Mouse (Mus musculus): ENCODE data around the gene Zfp61. TPM values are rescaled to one million over a fixed set of nuclear protein-coding genes. Genes with fewer than 3 reads are reported as not detected.

Gene Zfp61
- polyA plus RNA-seq, 1 experiment from 2014 or later = 46.3 TPM

DNA sequence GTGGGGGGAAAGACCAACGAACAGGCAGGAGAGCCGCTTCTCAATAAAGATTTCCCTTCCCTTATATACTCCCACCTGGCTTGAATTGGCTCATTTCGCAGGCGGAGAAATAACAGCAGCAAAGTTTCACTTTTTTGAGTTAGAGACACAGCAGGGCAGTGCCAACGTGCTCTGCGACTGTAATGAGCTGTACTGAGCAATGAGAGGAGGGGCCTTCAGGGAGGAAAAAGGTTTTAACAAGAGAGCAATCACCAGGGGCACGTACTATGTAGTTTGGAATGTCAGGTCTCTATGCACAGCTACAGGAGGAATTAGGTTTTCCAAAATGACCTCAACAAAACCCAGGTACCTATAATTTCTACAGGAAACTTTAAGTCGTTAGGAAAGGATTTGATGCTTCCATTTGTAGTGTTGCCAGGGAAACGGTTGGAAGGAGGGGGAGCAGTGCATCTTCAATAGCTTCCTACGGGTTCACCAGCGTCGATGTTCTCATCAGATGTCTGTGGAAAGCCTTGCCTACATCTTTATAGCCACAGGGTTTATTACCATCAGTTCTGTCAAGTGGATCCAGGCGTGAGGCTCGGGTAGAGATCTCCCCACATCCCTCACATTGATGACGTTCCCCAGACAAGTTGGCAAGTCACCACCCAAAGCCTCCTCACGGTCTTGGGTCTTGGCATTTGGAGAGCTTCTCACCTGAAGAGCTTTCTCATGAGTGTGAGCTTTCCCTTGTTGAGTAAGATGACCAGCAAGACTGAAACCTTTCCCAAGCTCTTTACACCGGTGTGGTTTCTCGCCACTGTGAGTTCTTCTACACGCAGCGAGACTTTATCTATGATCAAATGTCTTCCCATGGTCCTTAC lies 25.5 kb upstream of the Zfp61 start:
- peak overlapping the region; percentile 32; the same call in 1 of the 2 replicates for H3K27ac ChIP-seq (ENCODE audit: low read length)
- peak overlapping the region; percentile 20 for H3K4me3 ChIP-seq (ENCODE audit: low read depth, low read length)
- H3K4me1 ChIP-seq (ENCODE audit: control insufficient read depth, insufficient read depth, low read length) = peaks cover 13% of the 10 kb centered on the region
- H3K4me2 ChIP-seq (ENCODE audit: low read length) = peak overlapping the region; percentile 55
- peak; percentile 68 for ATAC-seq
- H3K36me3 ChIP-seq (ENCODE audit: control insufficient read depth, insufficient read depth, low read length) = no peaks in the 10 kb centered on the region
- peaks cover 6% of the 10 kb centered on the region; the same call in 1 of the 2 replicates for H3K9me3 ChIP-seq (replicated peaks; ENCODE audit: control insufficient read depth, low read length, poor library complexity, severe bottlenecking)
- 34% methylated on average over 20 of the region's 20 CpGs for whole genome bisulfite sequencing
- H3K27me3 ChIP-seq (ENCODE audit: control insufficient read depth, insufficient read depth, low read depth, low read length) = no peaks in the 10 kb centered on the region
- H3K9ac ChIP-seq (ENCODE audit: low read depth, low read length) = no peak overlapping the region

- peak overlapping the region; percentile 27 for H3K9ac ChIP-seq (ENCODE audit: low read depth, low read length)
- no peaks in the 10 kb centered on the region for H3K27me3 ChIP-seq (ENCODE audit: control insufficient read depth, insufficient read depth, low read depth, low read length)
- H3K4me3 ChIP-seq (ENCODE audit: low read depth, low read length) = peak overlapping the region; percentile 20
- H3K4me1 ChIP-seq (ENCODE audit: control insufficient read depth, insufficient read depth, low read length) = peaks cover 13% of the 10 kb centered on the region
- WGBS = 3% methylated on average over 13 of the region's 13 CpGs
- H3K36me3 ChIP-seq (ENCODE audit: control insufficient read depth, insufficient read depth, low read length) = no peaks in the 10 kb centered on the region
- ATAC-seq = peak; percentile 44; the same call in 1 of the 2 replicates
- peak overlapping the region; percentile 32; the same call in 1 of the 2 replicates for H3K27ac ChIP-seq (ENCODE audit: low read length)
- peaks cover 6% of the 10 kb centered on the region; the same call in 1 of the 2 replicates for H3K9me3 ChIP-seq (replicated peaks; ENCODE audit: control insufficient read depth, low read length, poor library complexity, severe bottlenecking)
- H3K4me2 ChIP-seq (ENCODE audit: low read length) = peak overlapping the region; percentile 55
Observed at GRCm38 (mm10) chr7:24325675-24326128, 24.7 kb upstream of the Zfp61 start.

DNA sequence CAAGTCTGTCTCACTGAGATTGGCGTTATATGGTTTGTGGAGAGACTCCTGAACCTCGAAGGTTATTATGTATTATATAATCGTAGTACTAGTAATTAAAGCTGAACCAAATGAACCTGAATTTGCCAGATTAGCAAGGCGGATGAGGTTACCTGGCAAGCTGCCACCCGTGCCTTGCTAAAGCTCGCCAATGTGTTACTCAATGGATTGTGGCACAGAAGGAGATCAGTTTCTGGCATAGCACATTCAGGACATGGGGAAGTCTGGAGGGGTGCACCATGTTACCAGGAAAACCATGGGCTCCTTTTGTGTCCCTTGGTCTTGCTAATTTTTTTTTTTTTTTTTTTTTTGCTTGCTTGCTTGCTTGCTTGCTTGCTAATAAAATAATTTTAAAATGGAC lies 24.2 kb upstream of the Zfp61 start:
- 87% methylated on average over 6 of the region's 6 CpGs for WGBS
- peaks cover 13% of the 10 kb centered on the region for H3K4me1 ChIP-seq (ENCODE audit: control insufficient read depth, insufficient read depth, low read length)
- no peaks in the 10 kb centered on the region for H3K27me3 ChIP-seq (ENCODE audit: control insufficient read depth, insufficient read depth, low read depth, low read length)
- no peak for ATAC-seq
- peaks cover 6% of the 10 kb centered on the region; the same call in 1 of the 2 replicates for H3K9me3 ChIP-seq (replicated peaks; ENCODE audit: control insufficient read depth, low read length, poor library complexity, severe bottlenecking)
- H3K9ac ChIP-seq (ENCODE audit: low read depth, low read length) = no peak overlapping the region
- no peak overlapping the region for H3K27ac ChIP-seq (ENCODE audit: low read length)
- H3K4me3 ChIP-seq (ENCODE audit: low read depth, low read length) = no peak overlapping the region
- H3K36me3 ChIP-seq (ENCODE audit: control insufficient read depth, insufficient read depth, low read length) = no peaks in the 10 kb centered on the region
- peak overlapping the region; percentile 55; the same call in 1 of the 2 replicates for H3K4me2 ChIP-seq (ENCODE audit: low read length)

- Histone ChIP-seq H3K4me2 (ENCODE audit: low read length) (no peak overlapping the region), H3K9ac (ENCODE audit: low read depth, low read length) (no peak overlapping the region), H3K9me3 (replicated peaks; ENCODE audit: control insufficient read depth, low read length, poor library complexity, severe bottlenecking) (peaks cover 6% of the 10 kb centered on the region; the same call in 1 of the 2 replicates), H3K36me3 (ENCODE audit: control insufficient read depth, insufficient read depth, low read length) (no peaks in the 10 kb centered on the region), H3K4me3 (ENCODE audit: low read depth, low read length) (no peak overlapping the region), H3K4me1 (ENCODE audit: control insufficient read depth, insufficient read depth, low read length) (peaks cover 13% of the 10 kb centered on the region), H3K27ac (ENCODE audit: low read length) (no peak overlapping the region), H3K27me3 (ENCODE audit: control insufficient read depth, insufficient read depth, low read depth, low read length) (no peaks in the 10 kb centered on the region)
- ATAC-seq = no peak
- 83% methylated on average over 4 of the region's 4 CpGs for WGBS
Observed at GRCm38 (mm10) chr7:24322593-24322992, 21.6 kb upstream of the Zfp61 start.

DNA sequence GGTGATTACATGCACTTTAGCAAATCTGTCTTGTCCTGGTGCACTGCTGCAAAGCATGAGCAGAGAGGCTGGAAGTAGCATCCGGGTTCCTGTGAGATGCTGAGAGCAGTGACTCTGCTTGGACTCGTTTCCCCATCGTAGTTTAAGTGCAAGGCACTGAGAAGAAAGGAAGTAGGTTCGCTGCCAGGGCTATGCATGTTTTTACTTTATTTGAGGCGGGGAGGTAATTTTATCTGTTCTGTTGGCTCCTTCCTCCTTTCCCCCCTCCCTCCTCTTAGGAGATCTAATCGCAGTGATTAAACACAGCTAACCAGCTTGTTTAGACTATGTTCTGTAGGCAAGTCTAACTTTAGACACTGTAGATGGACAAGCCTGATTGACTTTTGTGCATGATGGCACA lies 17.9 kb upstream of the Zfp61 start:
- ATAC-seq = no peak
- H3K9ac ChIP-seq (ENCODE audit: low read depth, low read length) = no peak overlapping the region
- H3K27ac ChIP-seq (ENCODE audit: low read length) = no peak overlapping the region
- H3K4me1 ChIP-seq (ENCODE audit: control insufficient read depth, insufficient read depth, low read length) = peaks cover 4% of the 10 kb centered on the region; the same call in 1 of the 2 replicates
- WGBS = 79% methylated on average over 6 of the region's 6 CpGs
- peaks cover 3% of the 10 kb centered on the region; the same call in 1 of the 2 replicates for H3K9me3 ChIP-seq (replicated peaks; ENCODE audit: control insufficient read depth, low read length, poor library complexity, severe bottlenecking)
- no peaks in the 10 kb centered on the region for H3K27me3 ChIP-seq (ENCODE audit: control insufficient read depth, insufficient read depth, low read depth, low read length)
- no peak overlapping the region for H3K4me2 ChIP-seq (ENCODE audit: low read length)
- no peak overlapping the region for H3K4me3 ChIP-seq (ENCODE audit: low read depth, low read length)
- no peaks in the 10 kb centered on the region for H3K36me3 ChIP-seq (ENCODE audit: control insufficient read depth, insufficient read depth, low read length)

DNA sequence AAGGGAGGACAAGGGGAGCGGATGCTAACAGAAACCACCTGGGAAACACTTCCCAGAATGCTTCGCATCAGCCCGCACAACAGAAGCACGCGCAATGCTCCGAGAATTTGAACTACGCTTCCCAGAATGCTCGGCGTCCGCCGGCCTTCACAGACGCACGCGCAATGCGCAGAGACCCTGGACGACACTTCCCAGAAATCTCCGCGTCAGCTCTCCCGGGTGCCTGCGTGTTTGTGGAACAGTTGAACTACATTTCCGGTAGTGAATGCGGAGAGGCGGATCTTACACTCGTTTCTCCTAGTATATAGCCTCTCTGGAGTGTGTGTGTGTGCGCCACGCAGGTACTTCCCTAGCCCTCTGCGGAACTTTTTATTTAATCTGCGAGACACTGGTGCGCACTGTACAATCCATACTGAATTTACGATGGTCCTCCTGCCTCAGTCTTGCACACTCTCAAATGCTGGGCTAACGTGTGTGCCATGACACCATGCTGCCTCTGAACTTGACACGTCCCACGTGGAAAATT lies 15.6 kb upstream of the Zfp61 start, which contains the start of gene Zfp94:
Gene Zfp94, minus strand, starts transcription at position 100 of the 526 bp plus-strand sequence.
- H3K36me3 ChIP-seq (ENCODE audit: control insufficient read depth, insufficient read depth, low read length) = no peaks in the 10 kb centered on the region
- H3K4me1 ChIP-seq (ENCODE audit: control insufficient read depth, insufficient read depth, low read length) = peaks cover 4% of the 10 kb centered on the region; the same call in 1 of the 2 replicates
- H3K4me2 ChIP-seq (ENCODE audit: low read length) = peak within 1 kb of the TSS; percentile 83
- peak; percentile 95 for ATAC-seq
- H3K27ac ChIP-seq (ENCODE audit: low read length) = peak within 1 kb of the TSS; percentile 86
- H3K9me3 ChIP-seq (replicated peaks; ENCODE audit: control insufficient read depth, low read length, poor library complexity, severe bottlenecking) = no peaks in the 10 kb centered on the region
- under 1% methylated on average over 33 of the region's 33 CpGs for WGBS
- no peaks in the 10 kb centered on the region for H3K27me3 ChIP-seq (ENCODE audit: control insufficient read depth, insufficient read depth, low read depth, low read length)
- H3K9ac ChIP-seq (ENCODE audit: low read depth, low read length) = peak within 1 kb of the TSS; percentile 96
- H3K4me3 ChIP-seq (ENCODE audit: low read depth, low read length) = peak within 1 kb of the TSS; percentile 76

DNA sequence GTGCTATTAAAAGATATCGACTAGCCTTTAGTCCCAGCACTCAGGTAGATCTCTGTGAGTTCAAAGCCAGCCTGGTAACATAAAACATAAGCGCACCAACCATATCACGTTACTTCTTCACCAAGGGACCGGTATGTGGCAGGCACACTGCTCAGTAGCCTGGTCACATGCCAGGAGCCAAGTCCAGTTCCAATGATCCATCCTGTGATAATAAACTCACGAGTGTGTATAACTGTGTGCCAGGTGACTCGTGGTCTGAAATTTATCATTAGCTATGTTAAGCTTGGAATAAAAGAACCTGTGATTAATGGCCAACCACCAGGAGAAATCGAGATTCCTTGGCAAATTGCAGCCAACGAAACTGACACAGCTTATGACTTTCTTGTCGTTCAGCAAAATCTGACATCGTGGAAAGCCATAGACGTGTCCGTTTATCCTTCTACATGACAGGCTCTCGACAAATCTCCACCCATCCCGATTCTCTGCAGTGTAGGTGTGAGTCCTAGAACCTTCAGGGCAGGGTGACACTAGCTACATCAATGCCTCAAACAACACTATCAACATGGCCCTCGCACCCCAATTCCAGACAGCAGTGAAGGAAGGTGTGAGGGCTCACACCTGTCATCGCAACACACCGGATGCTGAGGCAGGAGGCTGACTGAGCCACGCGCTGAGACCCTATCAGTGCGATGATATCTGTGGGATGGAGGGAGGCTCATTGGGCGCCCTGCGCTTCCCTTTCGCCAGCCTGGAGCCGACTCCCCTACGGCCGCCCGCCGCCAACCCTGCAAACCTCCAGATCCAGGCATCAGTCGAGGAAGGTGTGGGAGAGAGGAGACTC lies 14.9 kb upstream of the Zfp61 start:
- Histone ChIP-seq H3K4me1 (ENCODE audit: control insufficient read depth, insufficient read depth, low read length) (peaks cover 4% of the 10 kb centered on the region; the same call in 1 of the 2 replicates), H3K36me3 (ENCODE audit: control insufficient read depth, insufficient read depth, low read length) (peaks cover 6% of the 10 kb centered on the region), H3K9ac (ENCODE audit: low read depth, low read length) (peak overlapping the region; percentile 96), H3K27me3 (ENCODE audit: control insufficient read depth, insufficient read depth, low read depth, low read length) (no peaks in the 10 kb centered on the region), H3K4me3 (ENCODE audit: low read depth, low read length) (peak overlapping the region; percentile 76), H3K4me2 (ENCODE audit: low read length) (peak overlapping the region; percentile 83), H3K27ac (ENCODE audit: low read length) (peak overlapping the region; percentile 86), H3K9me3 (replicated peaks; ENCODE audit: control insufficient read depth, low read length, poor library complexity, severe bottlenecking) (no peaks in the 10 kb centered on the region)
- WGBS = 28% methylated on average over 29 of the region's 29 CpGs
- ATAC-seq = peak; percentile 59

DNA sequence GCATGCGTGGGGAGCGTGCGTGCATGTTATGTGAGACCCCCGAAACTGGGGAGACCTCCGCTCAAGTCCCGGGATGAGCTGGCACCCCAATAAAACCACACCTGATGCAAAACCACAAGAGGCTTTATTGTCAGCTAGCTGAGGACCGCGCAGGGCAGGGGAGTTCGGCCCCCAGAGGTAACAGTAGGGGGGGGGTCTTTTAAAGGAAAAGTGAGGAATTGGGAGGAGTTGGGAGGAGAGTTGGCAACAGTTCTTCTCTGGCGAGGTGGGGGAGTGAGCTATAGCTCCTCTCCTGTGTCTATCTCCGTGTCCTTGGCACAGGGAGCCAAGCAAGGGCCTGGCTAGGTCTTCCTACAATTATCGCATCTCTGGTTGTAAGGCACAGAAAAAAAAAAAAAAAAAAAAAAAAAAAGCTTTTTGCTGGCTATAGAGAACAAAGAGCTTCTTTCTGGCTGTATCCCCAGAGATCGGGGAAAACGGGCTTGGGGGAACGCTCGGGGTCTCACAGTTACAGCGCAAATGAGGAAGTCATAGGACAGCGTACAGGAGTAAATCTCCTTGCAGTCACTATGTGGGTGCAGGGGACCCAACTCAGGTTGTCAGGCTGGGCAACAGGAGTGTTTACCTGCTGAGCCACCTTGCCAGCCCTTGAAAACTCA lies 1.1 kb downstream of the Zfp61 start:
- WGBS = 1% methylated on average over 18 of the region's 18 CpGs
- peak overlapping the region; percentile 75 for H3K4me3 ChIP-seq (ENCODE audit: low read depth, low read length)
- H3K9me3 ChIP-seq (replicated peaks; ENCODE audit: control insufficient read depth, low read length, poor library complexity, severe bottlenecking) = no peaks in the 10 kb centered on the region
- peak overlapping the region; percentile 84 for H3K9ac ChIP-seq (ENCODE audit: low read depth, low read length)
- peak overlapping the region; percentile 93 for H3K27ac ChIP-seq (ENCODE audit: low read length)
- no peaks in the 10 kb centered on the region for H3K27me3 ChIP-seq (ENCODE audit: control insufficient read depth, insufficient read depth, low read depth, low read length)
- H3K4me2 ChIP-seq (ENCODE audit: low read length) = peak overlapping the region; percentile 86
- peak; percentile 56 for ATAC-seq
- H3K4me1 ChIP-seq (ENCODE audit: control insufficient read depth, insufficient read depth, low read length) = peaks cover 22% of the 10 kb centered on the region
- H3K36me3 ChIP-seq (ENCODE audit: control insufficient read depth, insufficient read depth, low read length) = peaks cover 39% of the 10 kb centered on the region

All from midbrain, embryonic 16.5 days (tissue).